Mouse (Mus musculus) limb, embryonic 14.5 days (tissue): Measurements from ENCODE around the gene Aak1. TPM values are rescaled to one million over a fixed set of nuclear protein-coding genes. Genes with fewer than 3 reads are reported as not detected.

Experiments used
- ATAC-seq: fragments of 200-750 bp; cut with Nextera tagmentation; 2 replicates; pipeline ENCODE4 v1.8.0; 2017; ENCODE audit warnings: low read depth, moderate number of reproducible peaks, moderate TSS enrichment; ENCODE audit not compliant: low FRiP score
- DNase-seq: peaks from one replicate; pipeline ENCODE4 v3.0.0-alpha.2; 2015; ENCODE audit warnings: low spot score
- H3K27ac ChIP-seq: fragments of 300-500 bp; sonication (generic); replicated peaks from 2 replicates; pipeline ENCODE4 v1.5.1; 2014; ENCODE audit warnings: low read depth, mild to moderate bottlenecking, low read length, moderate library complexity, mixed read lengths
- H3K27me3 ChIP-seq: fragments of 300-500 bp; sonication (generic); 2 replicates; pipeline ENCODE4 v1.6.1; 2014; ENCODE audit warnings: low read length, mixed read lengths; ENCODE audit not compliant: control insufficient read depth, insufficient read depth
- H3K36me3 ChIP-seq: fragments of 300-500 bp; sonication (generic); 2 replicates; pipeline ENCODE4 v1.6.1; 2014; ENCODE audit warnings: mild to moderate bottlenecking, low read length, moderate library complexity, mixed read lengths; ENCODE audit not compliant: control insufficient read depth, insufficient read depth
- H3K4me1 ChIP-seq: fragments of 300-500 bp; sonication (generic); 2 replicates; pipeline ENCODE4 v1.6.1; 2014; ENCODE audit warnings: antibody characterized with exemption, low read length, mixed read lengths; ENCODE audit not compliant: control insufficient read depth, insufficient read depth
- H3K4me2 ChIP-seq: fragments of 300-500 bp; sonication (generic); replicated peaks from 2 replicates; pipeline ENCODE4 v1.6.1; 2014; ENCODE audit warnings: low read depth, mild to moderate bottlenecking, low read length, moderate library complexity; ENCODE audit not compliant: severe bottlenecking
- H3K4me3 ChIP-seq: fragments of 300-500 bp; sonication (generic); replicated peaks from 2 replicates; pipeline ENCODE4 v1.5.1; 2014; ENCODE audit warnings: low read length
- H3K9ac ChIP-seq: fragments of 300-500 bp; sonication (generic); 2 replicates; pipeline ENCODE4 v1.6.1; 2014; ENCODE audit warnings: mild to moderate bottlenecking, low read depth, low read length, moderate library complexity; ENCODE audit not compliant: severe bottlenecking
- H3K9me3 ChIP-seq: fragments of 300-500 bp; sonication (generic); 2 replicates; pipeline ENCODE4 v1.6.1; 2016; ENCODE audit warnings: low read length; ENCODE audit not compliant: control insufficient read depth
- POLR2A ChIP-seq: fragments of 200-500 bp; IDR thresholded peaks from 2 replicates; pipeline ENCODE4 v1.8.0; 2012; ENCODE audit warnings: inconsistent platforms, mild to moderate bottlenecking, moderate library complexity, borderline replicate concordance; ENCODE audit not compliant: insufficient read depth, insufficient read length; ENCODE audit errors: extremely low read depth
- WGBS: fragments of 180-500 bp; shearing (Covaris S2); extraction: QIAGEN DNeasy Blood & Tissue Kit; methylation state at CpG from one replicate; pipeline ENCODE4 v1.1.7; 2014; 5-methylcytosine and 5-hydroxymethylcytosine counted together
- polyA plus RNA-seq, 2 experiments: library from polyadenylated mRNA; depleted of rRNA in 1 of 2; stranded (reverse) in 1 of 2; unstranded in 1 of 2; fragments of >200 nt; fragmentation: Nextera tagmentation in 1 of 2; extraction: Ambion mirVana in 1 of 2; gene quantifications; 2 replicates each; pipeline versions ENCODE4 v1.2.1 to v1.2.3; 2012 to 2014

Gene Aak1
- polyA plus RNA-seq, 2 experiments: 19.8 to 24.7 TPM

GRCm38 (mm10) chr6:87051886-87052425 lies 202.6 kb downstream of the Aak1 start:
- no peak for ATAC-seq
- 94% methylated on average over 10 of the region's 10 CpGs for WGBS
- Histone ChIP-seq H3K9ac (no peak overlapping the region), H3K27me3 (no peaks in the 10 kb centered on the region), H3K4me1 (no peaks in the 10 kb centered on the region), H3K36me3 (peaks cover 76% of the 10 kb centered on the region), H3K27ac (no peak overlapping the region), H3K9me3 (no peaks in the 10 kb centered on the region), H3K4me3 (no peak overlapping the region), H3K4me2 (no peak overlapping the region)
- DNase-seq: no peak
- TF ChIP-seq POLR2A: no peak

Other genes with a start within 250 kb of the Aak1 start
- 19.9 and 34.8 TPM in 2 replicates for gene Asprv1, start 221.4 kb upstream of the Aak1 start, polyA plus RNA-seq (2012; rRNA removed)
- gene Asprv1, start 221.4 kb upstream of the Aak1 start, polyA plus RNA-seq (2014; fragmentation: Nextera tagmentation; extraction: Ambion mirVana): 66.2 and 100.0 TPM in 2 replicates
- gene Mxd1, start 180.4 kb upstream of the Aak1 start, polyA plus RNA-seq (2012; rRNA removed): 11.7 and 14.8 TPM in 2 replicates
- gene Mxd1, start 180.4 kb upstream of the Aak1 start, polyA plus RNA-seq (2014; fragmentation: Nextera tagmentation; extraction: Ambion mirVana): 10.7 and 15.7 TPM in 2 replicates
- gene Snrnp27, start 165.0 kb upstream of the Aak1 start, polyA plus RNA-seq (2012; rRNA removed): 37.4 and 64.8 TPM in 2 replicates
- 115 and 117 TPM in 2 replicates for gene Snrnp27, start 165.0 kb upstream of the Aak1 start, polyA plus RNA-seq (2014; fragmentation: Nextera tagmentation; extraction: Ambion mirVana)
- 27.0 and 27.3 TPM in 2 replicates for gene Gmcl1, start 116.1 kb upstream of the Aak1 start, polyA plus RNA-seq (2012; rRNA removed)
- gene Gmcl1, start 116.1 kb upstream of the Aak1 start, polyA plus RNA-seq (2014; fragmentation: Nextera tagmentation; extraction: Ambion mirVana): 33.3 and 41.0 TPM in 2 replicates
- gene Anxa4, start 55.9 kb upstream of the Aak1 start, polyA plus RNA-seq (2012; rRNA removed): 23.1 and 28.3 TPM in 2 replicates
- gene Anxa4, start 55.9 kb upstream of the Aak1 start, polyA plus RNA-seq (2014; fragmentation: Nextera tagmentation; extraction: Ambion mirVana): 45.6 and 50.5 TPM in 2 replicates
- 136 and 141 TPM in 2 replicates for gene Nfu1, start 159.7 kb downstream of the Aak1 start, polyA plus RNA-seq (2012; rRNA removed)
- 94.1 and 104 TPM in 2 replicates for gene Nfu1, start 159.7 kb downstream of the Aak1 start, polyA plus RNA-seq (2014; fragmentation: Nextera tagmentation; extraction: Ambion mirVana)
- gene Gfpt1, start 193.3 kb downstream of the Aak1 start, polyA plus RNA-seq (2012; rRNA removed): 35.8 and 37.7 TPM in 2 replicates
- gene Gfpt1, start 193.3 kb downstream of the Aak1 start, polyA plus RNA-seq (2014; fragmentation: Nextera tagmentation; extraction: Ambion mirVana): 21.5 and 22.7 TPM in 2 replicates